Mouse (Mus musculus) heart, adult 2 months (tissue): ENCODE results near the gene Sh3bgr.

Experiments
- CTCF ChIP-seq: fragments of 200-600 bp; IDR thresholded peaks from 2 replicates; pipeline ENCODE4 v1.8.1; 2022; ENCODE audit warnings: antibody characterized with exemption, mild to moderate bottlenecking, moderate library complexity
- EP300 ChIP-seq: fragments of 200-500 bp; IDR thresholded peaks from 2 replicates; pipeline ENCODE4 v1.6.1; 2011; ENCODE audit warnings: low read depth, low read length, control low read depth; ENCODE audit not compliant: insufficient read depth
- POLR2A ChIP-seq: fragments of 200-500 bp; IDR thresholded peaks from 2 replicates; pipeline ENCODE4 v1.6.1; 2011; ENCODE audit warnings: mild to moderate bottlenecking, low read depth, low read length, control low read depth; ENCODE audit not compliant: insufficient read depth

GRCm38 (mm10) chr16:96229044-96229555 is 28.9 kb downstream of the Sh3bgr start:
- TF ChIP-seq POLR2A = no peak
- TF ChIP-seq EP300 = peak; percentile 65
- TF ChIP-seq CTCF = no peak
